Mouse (Mus musculus) hindbrain, embryonic 16.5 days (tissue): Measurements from ENCODE around the gene Serpinb2. TPM values are rescaled to one million over a fixed set of nuclear protein-coding genes. Genes with fewer than 3 reads are reported as not detected.
A peak's percentile ranks its signal among the peaks of the same experiment; 100 is the strongest.

Experiments used
- ATAC-seq: fragments of 200-750 bp; cut with Nextera tagmentation; 2 replicates; pipeline ENCODE4 v1.8.0; 2017; ENCODE audit warnings: moderate TSS enrichment, moderate library complexity
- H3K27ac ChIP-seq: fragments of 300-500 bp; sonication (generic); 2 replicates; pipeline ENCODE4 v1.5.1; 2014; ENCODE audit warnings: low read depth, mild to moderate bottlenecking, control low read depth, low read length, moderate library complexity
- H3K27me3 ChIP-seq: fragments of 300-500 bp; sonication (generic); replicated peaks from 2 replicates; pipeline ENCODE4 v1.6.1; 2014; ENCODE audit warnings: low read length; ENCODE audit not compliant: control insufficient read depth, insufficient read depth
- H3K36me3 ChIP-seq: fragments of 300-500 bp; sonication (generic); 2 replicates; pipeline ENCODE4 v1.6.1; 2014; ENCODE audit warnings: mild to moderate bottlenecking, low read length, moderate library complexity, mixed read lengths; ENCODE audit not compliant: control insufficient read depth, insufficient read depth
- H3K4me1 ChIP-seq: fragments of 300-500 bp; sonication (generic); 2 replicates; pipeline ENCODE4 v1.6.1; 2014; ENCODE audit warnings: low read depth, low read length; ENCODE audit not compliant: control insufficient read depth, insufficient read depth
- H3K4me2 ChIP-seq: fragments of 300-500 bp; sonication (generic); 2 replicates; pipeline ENCODE4 v1.6.1; 2014; ENCODE audit warnings: mild to moderate bottlenecking, low read length, control low read depth, moderate library complexity
- H3K4me3 ChIP-seq: fragments of 300-500 bp; sonication (generic); 2 replicates; pipeline ENCODE4 v1.5.1; 2014; ENCODE audit warnings: mild to moderate bottlenecking, low read length, control low read depth, moderate library complexity
- H3K9ac ChIP-seq: fragments of 300-500 bp; sonication (generic); 2 replicates; pipeline ENCODE4 v1.6.1; 2014; ENCODE audit warnings: low read depth, mild to moderate bottlenecking, control low read depth, low read length, moderate library complexity
- H3K9me3 ChIP-seq: fragments of 300-500 bp; sonication (generic); 2 replicates; pipeline ENCODE4 v1.6.1; 2014; ENCODE audit warnings: mild to moderate bottlenecking, low read length, moderate library complexity; ENCODE audit not compliant: control insufficient read depth
- WGBS: fragments of 180-500 bp; shearing (Covaris S2); extraction: QIAGEN DNeasy Blood & Tissue Kit; methylation state at CpG from one replicate; pipeline ENCODE4 v1.1.7; 2014; 5-methylcytosine and 5-hydroxymethylcytosine counted together
- polyA plus RNA-seq: library from polyadenylated mRNA; unstranded; fragments of >200 nt; fragmentation: Nextera tagmentation; extraction: Ambion mirVana; gene quantifications from 2 replicates; pipeline ENCODE4 v1.2.1, GENCODE M21; 2015

Serpinb2 gene
- polyA plus RNA-seq, 1 experiment from 2014 or later, result 0.10 TPM

GRCm38 (mm10) chr1:107565644-107566043, 54.4 kb downstream of the Serpinb2 start:
- H3K4me3 ChIP-seq, result no peak overlapping the region
- no peak overlapping the region for H3K4me2 ChIP-seq
- no peaks in the 10 kb centered on the region for H3K4me1 ChIP-seq
- H3K27me3 ChIP-seq, result no peaks in the 10 kb centered on the region
- H3K36me3 ChIP-seq, result no peaks in the 10 kb centered on the region
- ATAC-seq, result no peak
- no peak overlapping the region for H3K9ac ChIP-seq
- H3K9me3 ChIP-seq, result no peaks in the 10 kb centered on the region
- no peak overlapping the region for H3K27ac ChIP-seq

- Histone ChIP-seq H3K9ac (no peak overlapping the region), H3K4me1 (no peaks in the 10 kb centered on the region), H3K27ac (no peak overlapping the region), H3K27me3 (no peaks in the 10 kb centered on the region), H3K4me2 (no peak overlapping the region), H3K9me3 (no peaks in the 10 kb centered on the region), H3K4me3 (no peak overlapping the region), H3K36me3 (no peaks in the 10 kb centered on the region)
- no peak for ATAC-seq
- WGBS, result 83% methylated on average over 2 of the region's 2 CpGs
These were observed 64.9 kb downstream of the Serpinb2 start for GRCm38 (mm10) chr1:107576094-107576493.

- no peak overlapping the region for H3K4me3 ChIP-seq
- no peak overlapping the region for H3K4me2 ChIP-seq
- no peaks in the 10 kb centered on the region for H3K36me3 ChIP-seq
- no peaks in the 10 kb centered on the region for H3K4me1 ChIP-seq
- H3K9me3 ChIP-seq, result no peaks in the 10 kb centered on the region
- 92% methylated on average over 1 of the region's 1 CpGs for WGBS
- no peaks in the 10 kb centered on the region for H3K27me3 ChIP-seq
- no peak overlapping the region for H3K27ac ChIP-seq
- no peak for ATAC-seq
- no peak overlapping the region for H3K9ac ChIP-seq
These were observed 66.3 kb downstream of the Serpinb2 start for GRCm38 (mm10) chr1:107577514-107577913.

- H3K36me3 ChIP-seq, result no peaks in the 10 kb centered on the region
- ATAC-seq, result no peak
- no peaks in the 10 kb centered on the region for H3K27me3 ChIP-seq
These were observed 70.0 kb downstream of the Serpinb2 start for GRCm38 (mm10) chr1:107581220-107581619.

GRCm38 (mm10) chr1:107582900-107583299, 71.7 kb downstream of the Serpinb2 start:
- H3K4me2 ChIP-seq, result no peak overlapping the region
- no peak overlapping the region for H3K27ac ChIP-seq

More at GRCm38 (mm10) chr1:107581220-107581619, 70.0 kb downstream of the Serpinb2 start:
- Histone ChIP-seq H3K9me3 (no peaks in the 10 kb centered on the region), H3K4me1 (no peaks in the 10 kb centered on the region), H3K27ac (no peak overlapping the region), H3K4me3 (no peak overlapping the region), H3K4me2 (no peak overlapping the region), H3K9ac (no peak overlapping the region)
- 100% methylated on average over 1 of the region's 1 CpGs for WGBS

GRCm38 (mm10) chr1:107583958-107584376, 72.7 kb downstream of the Serpinb2 start:
- Histone ChIP-seq H3K4me2 (no peak overlapping the region), H3K27me3 (no peaks in the 10 kb centered on the region), H3K9me3 (no peaks in the 10 kb centered on the region), H3K4me3 (no peak overlapping the region), H3K27ac (no peak overlapping the region), H3K4me1 (no peaks in the 10 kb centered on the region), H3K9ac (no peak overlapping the region), H3K36me3 (no peaks in the 10 kb centered on the region)
- ATAC-seq, result no peak
- 46% methylated on average over 1 of the region's 1 CpGs for WGBS

More at GRCm38 (mm10) chr1:107582900-107583299, 71.7 kb downstream of the Serpinb2 start:
- ATAC-seq, result no peak
- Histone ChIP-seq H3K27me3 (no peaks in the 10 kb centered on the region), H3K4me1 (no peaks in the 10 kb centered on the region), H3K36me3 (no peaks in the 10 kb centered on the region), H3K9me3 (no peaks in the 10 kb centered on the region), H3K4me3 (no peak overlapping the region), H3K9ac (no peak overlapping the region)

GRCm38 (mm10) chr1:107584932-107585331, 73.7 kb downstream of the Serpinb2 start:
- Histone ChIP-seq H3K9ac (no peak overlapping the region), H3K4me1 (no peaks in the 10 kb centered on the region), H3K27ac (no peak overlapping the region), H3K36me3 (no peaks in the 10 kb centered on the region), H3K4me3 (no peak overlapping the region), H3K27me3 (no peaks in the 10 kb centered on the region), H3K9me3 (no peaks in the 10 kb centered on the region), H3K4me2 (no peak overlapping the region)
- ATAC-seq, result peak; percentile 34; the same call in 1 of the 2 replicates
- WGBS, result 61% methylated on average over 3 of the region's 3 CpGs

Other genes starting within 250 kb of the Serpinb2 start
- not detected in 2 replicates for gene Serpinb3b, start 233.1 kb upstream of the Serpinb2 start, polyA plus RNA-seq
- gene Serpinb3c, start 233.1 kb upstream of the Serpinb2 start, polyA plus RNA-seq, result not detected in 2 replicates
- gene Serpinb11, start 150.2 kb upstream of the Serpinb2 start, polyA plus RNA-seq, result 0.08 TPM in 1 of 2 replicates, not detected in the other
- 0.16 TPM in 1 of 2 replicates, not detected in the other for gene Serpinb7, start 111.8 kb upstream of the Serpinb2 start, polyA plus RNA-seq
- gene Serpinb8, start 78.6 kb downstream of the Serpinb2 start, polyA plus RNA-seq, result 0.55 and 0.80 TPM in 2 replicates